Comparison of ENCODE assay signal across 15 mouse cellular contexts in the genomic region with DNA sequence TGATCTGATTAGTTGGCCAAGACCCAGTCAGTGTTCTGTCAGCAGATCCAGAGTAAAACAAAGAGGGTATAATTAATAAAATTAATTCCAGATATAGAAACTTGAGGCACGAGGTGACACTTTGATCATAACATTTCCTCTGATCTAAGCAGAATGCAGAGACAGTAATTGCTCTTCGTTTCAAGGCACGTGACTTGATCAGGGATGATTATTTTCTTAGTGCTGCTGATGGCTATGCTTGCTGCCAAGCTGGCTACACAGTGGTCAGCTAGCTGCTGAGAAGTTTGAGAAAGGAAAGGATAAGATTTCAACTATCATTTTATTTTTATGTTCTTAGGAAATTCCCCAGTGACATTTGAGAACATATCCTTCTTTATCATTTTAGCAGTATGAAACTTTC.
"Had no signal": no experiment of that assay in that cellular context is flagged by ENCODE, and none has a peak within 500 bp of the region (broad histone marks: within the 10 kb centered on the region; RNA-seq: fewer than 3 reads in every experiment).

No protein-coding gene starts in this region.

- H3K36me3 ChIP-seq: midbrain, embryonic 10.5 days; midbrain, embryonic 13.5 days; midbrain, embryonic 15.5 days; neural tube, embryonic 12.5 days; stomach, embryonic 15.5 days had no signal

- H3K27me3 ChIP-seq: midbrain, embryonic 13.5 days; midbrain, embryonic 15.5 days; neural tube, embryonic 12.5 days; stomach, embryonic 15.5 days had no signal

- H3K27ac ChIP-seq: liver, embryonic 14.5 days; midbrain, embryonic 10.5 days; midbrain, embryonic 13.5 days; midbrain, embryonic 15.5 days; neural tube, embryonic 12.5 days; stomach, embryonic 15.5 days; stomach, postnatal 0 days had no signal

- DNase-seq: lung, adult 18-20 months; lung, embryonic 14.5 days; lung, postnatal 10 days; lung, postnatal 4 days; right cerebral cortex, postnatal 14 days; thymus, adult 2 months; thymus, postnatal 25 days; thymus, postnatal 4 days had no signal

- H3K4me1 ChIP-seq: midbrain, embryonic 10.5 days; midbrain, embryonic 13.5 days; midbrain, embryonic 15.5 days; neural tube, embryonic 12.5 days; stomach, embryonic 15.5 days had no signal

- H3K9ac ChIP-seq: liver, embryonic 14.5 days; lung, embryonic 14.5 days; midbrain, embryonic 13.5 days; midbrain, embryonic 15.5 days; neural tube, embryonic 12.5 days; stomach, embryonic 15.5 days had no signal

- H3K9me3 ChIP-seq: midbrain, embryonic 10.5 days; midbrain, embryonic 13.5 days; midbrain, embryonic 15.5 days; neural tube, embryonic 12.5 days; stomach, embryonic 15.5 days had no signal

- H3K4me2 ChIP-seq: lung, embryonic 14.5 days; midbrain, embryonic 13.5 days; midbrain, embryonic 15.5 days; neural tube, embryonic 12.5 days; stomach, embryonic 15.5 days had no signal

- ATAC-seq: midbrain, embryonic 13.5 days; midbrain, embryonic 15.5 days had no signal

- H3K4me3 ChIP-seq: midbrain, embryonic 10.5 days; midbrain, embryonic 13.5 days; midbrain, embryonic 15.5 days; neural tube, embryonic 12.5 days; stomach, embryonic 15.5 days had no signal
